Mouse (Mus musculus) testis, adult 2 months (tissue): ENCODE measurements at regions not wholly inside any gene's neighbourhood (a gene's known extent, or its start where the extent isn't known, plus 50 kb on each side); places are given as distances from the start of the nearest gene placed in this dataset.

Source experiments
- CTCF ChIP-seq: fragments of 200-500 bp; IDR thresholded peaks from 2 replicates; pipeline ENCODE4 v1.5.1; 2012; ENCODE audit warnings: low read depth, mild to moderate bottlenecking, inconsistent platforms, low read length, moderate library complexity; ENCODE audit not compliant: control insufficient read depth, insufficient read depth, insufficient replicate concordance
- POLR2A ChIP-seq: fragments of 200-500 bp; IDR thresholded peaks from 2 replicates; pipeline ENCODE4 v1.6.1; 2012; ENCODE audit warnings: low read depth, mild to moderate bottlenecking, inconsistent platforms, low read length, moderate library complexity; ENCODE audit not compliant: control insufficient read depth

DNA sequence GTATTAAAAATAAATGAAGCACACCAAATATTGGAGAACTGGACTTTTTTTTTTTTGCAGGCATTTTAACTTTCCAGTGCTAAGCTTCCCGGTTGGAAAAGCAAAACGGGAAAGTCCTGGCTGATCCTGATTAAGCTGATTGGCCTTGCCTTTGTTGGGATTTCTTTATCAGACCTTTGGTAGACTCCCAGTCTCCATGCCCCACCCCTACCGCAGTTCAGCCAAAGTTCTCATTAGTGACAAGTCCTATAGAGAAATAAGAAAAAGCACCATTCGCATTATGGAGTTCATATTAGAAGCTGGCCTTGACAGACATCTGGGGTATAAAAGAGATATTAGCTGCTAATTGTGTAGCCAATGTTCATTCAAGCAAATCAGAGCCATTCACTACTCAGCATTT is 297.7 kb upstream of the Tbl1xr1 start:
- no peak for TF ChIP-seq CTCF
- no peak for TF ChIP-seq POLR2A
